Mouse (Mus musculus) brown adipose tissue, adult 24 weeks (tissue): Measurements from ENCODE around the gene Fam69a. TPM values are rescaled to one million over a fixed set of nuclear protein-coding genes. Genes with fewer than 3 reads are reported as not detected.
A peak's percentile ranks its signal among the peaks of the same experiment; 100 is the strongest.
"Not testable (repeated sequence)": the region's sequence is repeated elsewhere in the genome, so short reads cannot be mapped to it uniquely, and the experiment has no call there.

Experiments
- H3K27ac ChIP-seq: fragments of 200-500 bp; replicated peaks from 2 replicates; pipeline ENCODE4 v1.5.1; 2012; ENCODE audit warnings: low read depth, mild to moderate bottlenecking, low read length
- H3K4me1 ChIP-seq: fragments of 200-500 bp; 2 replicates; pipeline ENCODE4 v1.6.1; 2012; ENCODE audit warnings: low read length, mixed read lengths; ENCODE audit not compliant: control insufficient read depth, insufficient read depth, insufficient read length
- H3K4me3 ChIP-seq: fragments of 200-500 bp; 2 replicates; pipeline ENCODE4 v1.5.1; 2012; ENCODE audit warnings: low read depth, mild to moderate bottlenecking, low read length, moderate library complexity; ENCODE audit not compliant: insufficient read depth
- polyA plus RNA-seq: library from polyadenylated mRNA; stranded (reverse); fragments of >200 nt; gene quantifications from 2 replicates; pipeline ENCODE4 v1.2.4, GENCODE M21; 2012; ENCODE audit not compliant: missing spikeins, insufficient read depth, insufficient read length

Gene Fam69a
- polyA plus RNA-seq: 22.9 and 25.1 TPM in 2 replicates

GRCm38 (mm10) chr5:107986967-107987834, at the start of gene Fam69a:
TSS of gene Fam69a (minus strand) at chr5:107987085.
- Histone ChIP-seq H3K4me1 (peaks cover 8% of the 10 kb centered on the region), H3K4me3 (peak within 1 kb of the TSS; percentile 94), H3K27ac (peak within 1 kb of the TSS; percentile 75)

- Histone ChIP-seq H3K27ac (no peak overlapping the region), H3K4me1 (no peaks in the 10 kb centered on the region), H3K4me3 (no peak overlapping the region)
These were observed 48.6 kb upstream of the Fam69a start for GRCm38 (mm10) chr5:108035523-108035922.

- Histone ChIP-seq H3K4me1 (no peaks in the 10 kb centered on the region), H3K27ac (no peak overlapping the region), H3K4me3 (no peak overlapping the region)
These were observed 47.3 kb upstream of the Fam69a start for GRCm38 (mm10) chr5:108034194-108034593.

GRCm38 (mm10) chr5:108031267-108031666, 44.4 kb upstream of the Fam69a start:
- Histone ChIP-seq H3K4me1 (no peaks in the 10 kb centered on the region), H3K4me3 (no peak overlapping the region), H3K27ac (no peak overlapping the region)

GRCm38 (mm10) chr5:108029968-108030367, 43.1 kb upstream of the Fam69a start:
- Histone ChIP-seq H3K4me1 (no peaks in the 10 kb centered on the region), H3K4me3 (no peak overlapping the region), H3K27ac (no peak overlapping the region)

- H3K4me1 ChIP-seq, H3K4me3 ChIP-seq, H3K27ac ChIP-seq: not testable (repeated sequence)
These were observed 42.1 kb upstream of the Fam69a start for GRCm38 (mm10) chr5:108028797-108029536.

- no peaks in the 10 kb centered on the region for H3K4me1 ChIP-seq
- H3K27ac ChIP-seq: no peak overlapping the region
- no peak overlapping the region for H3K4me3 ChIP-seq
These were observed 41.3 kb upstream of the Fam69a start for GRCm38 (mm10) chr5:108028230-108028629.

- Histone ChIP-seq H3K4me3 (no peak overlapping the region), H3K4me1 (no peaks in the 10 kb centered on the region), H3K27ac (no peak overlapping the region)
These were observed 34.5 kb upstream of the Fam69a start for GRCm38 (mm10) chr5:108021346-108021745.

GRCm38 (mm10) chr5:108019367-108019766, 32.5 kb upstream of the Fam69a start:
- H3K4me3 ChIP-seq: no peak overlapping the region
- peaks cover 5% of the 10 kb centered on the region for H3K4me1 ChIP-seq
- H3K27ac ChIP-seq: no peak overlapping the region

GRCm38 (mm10) chr5:108017232-108017631, 30.3 kb upstream of the Fam69a start:
- H3K4me3 ChIP-seq: no peak overlapping the region
- H3K4me1 ChIP-seq: peaks cover 5% of the 10 kb centered on the region
- H3K27ac ChIP-seq: no peak overlapping the region

- H3K4me3 ChIP-seq: no peak overlapping the region
- no peak overlapping the region for H3K27ac ChIP-seq
- H3K4me1 ChIP-seq: peaks cover 5% of the 10 kb centered on the region
These were observed 28.5 kb upstream of the Fam69a start for GRCm38 (mm10) chr5:108015422-108015821.

GRCm38 (mm10) chr5:108014173-108014572, 27.3 kb upstream of the Fam69a start:
- Histone ChIP-seq H3K4me3 (no peak overlapping the region), H3K4me1 (peaks cover 5% of the 10 kb centered on the region), H3K27ac (no peak overlapping the region)

GRCm38 (mm10) chr5:108009721-108010120, 22.8 kb upstream of the Fam69a start:
- no peak overlapping the region for H3K27ac ChIP-seq
- H3K4me3 ChIP-seq: no peak overlapping the region
- peaks cover 1% of the 10 kb centered on the region for H3K4me1 ChIP-seq

GRCm38 (mm10) chr5:108005134-108005533, 18.2 kb upstream of the Fam69a start:
- H3K27ac ChIP-seq: no peak overlapping the region
- H3K4me3 ChIP-seq: no peak overlapping the region
- peaks cover 2% of the 10 kb centered on the region; the same call in 1 of the 2 replicates for H3K4me1 ChIP-seq

GRCm38 (mm10) chr5:108002734-108003133, 15.8 kb upstream of the Fam69a start:
- no peak overlapping the region for H3K4me3 ChIP-seq
- no peak overlapping the region for H3K27ac ChIP-seq
- peaks cover 6% of the 10 kb centered on the region; the same call in 1 of the 2 replicates for H3K4me1 ChIP-seq
